Mouse (Mus musculus) left cerebral cortex, adult 9 months (tissue): ENCODE data around the gene Lhx2.

Experiments
- DNase-seq, 2 experiments: peaks; one replicate each; pipeline ENCODE4 v3.0.0; 2022; ENCODE audit warnings: low spot score in 2 of 2

Gene Lhx2

DNA sequence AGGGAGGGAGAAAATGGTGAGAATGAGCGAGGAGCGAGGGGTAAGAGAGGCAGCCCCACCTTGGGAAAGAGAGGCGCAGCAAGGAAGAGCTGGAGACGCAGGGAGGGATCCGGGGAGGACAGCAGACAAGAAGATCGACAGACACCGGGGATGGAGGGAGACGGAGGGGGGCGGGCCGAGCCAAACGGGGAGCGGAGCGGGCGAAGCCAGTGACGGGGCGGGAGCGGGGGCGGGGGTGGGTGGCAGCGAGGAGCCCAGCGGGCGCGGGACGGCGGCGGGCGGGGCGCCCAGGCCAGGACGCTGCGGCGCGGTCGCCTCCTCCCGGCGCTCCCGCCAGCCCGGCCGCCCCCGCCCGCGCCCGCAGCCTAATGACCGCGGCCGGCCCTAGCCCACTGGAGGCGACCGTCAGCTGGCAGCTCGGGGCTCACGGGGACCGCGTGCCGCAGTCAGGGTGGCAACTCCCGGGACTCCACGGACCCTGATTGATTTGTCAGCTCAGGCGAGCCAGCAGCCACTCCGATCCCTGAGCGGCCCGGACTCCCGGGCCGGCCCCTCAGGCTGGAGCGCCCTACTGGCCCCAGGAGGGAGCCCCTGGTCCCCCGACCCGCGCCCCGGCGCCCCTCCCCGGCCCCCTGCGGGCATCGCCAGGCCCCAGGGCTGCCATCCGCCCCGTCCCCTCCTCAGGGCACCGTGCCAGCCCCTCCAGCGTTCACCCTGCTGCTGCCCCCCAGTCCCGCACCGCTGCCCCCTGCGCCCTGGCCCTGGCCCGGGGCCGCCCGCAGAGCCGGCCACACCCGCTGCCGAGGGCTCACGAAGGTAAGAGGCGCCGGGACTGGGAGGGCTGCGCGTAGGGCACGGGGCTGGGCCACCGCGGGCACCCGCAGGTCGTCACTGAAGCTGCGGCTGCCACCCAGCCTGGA lies at the start of gene Lhx2:
Gene Lhx2 (plus strand): TSS at position 292 of the 920 bp plus-strand sequence.
- no peak for DNase-seq

DNA sequence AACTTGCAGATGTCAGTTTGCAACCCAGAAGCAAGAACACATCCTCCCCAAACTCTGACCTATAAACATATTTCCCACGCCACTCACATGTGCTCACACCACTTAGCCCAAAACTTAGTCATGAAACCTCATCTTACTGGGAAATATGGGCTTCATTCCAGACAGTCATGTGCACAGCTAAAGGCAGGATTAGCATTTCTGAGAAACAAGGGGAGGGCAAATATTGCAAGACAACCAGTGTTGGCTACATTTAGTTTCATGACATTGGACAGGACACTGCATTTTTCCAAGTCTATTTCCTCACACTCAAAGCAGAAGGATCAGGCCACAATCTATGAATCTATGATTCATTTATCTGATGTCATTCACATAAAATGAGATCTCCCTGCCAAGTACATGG lies 47.6 kb upstream of the Lhx2 start:
- no peak for DNase-seq

DNA sequence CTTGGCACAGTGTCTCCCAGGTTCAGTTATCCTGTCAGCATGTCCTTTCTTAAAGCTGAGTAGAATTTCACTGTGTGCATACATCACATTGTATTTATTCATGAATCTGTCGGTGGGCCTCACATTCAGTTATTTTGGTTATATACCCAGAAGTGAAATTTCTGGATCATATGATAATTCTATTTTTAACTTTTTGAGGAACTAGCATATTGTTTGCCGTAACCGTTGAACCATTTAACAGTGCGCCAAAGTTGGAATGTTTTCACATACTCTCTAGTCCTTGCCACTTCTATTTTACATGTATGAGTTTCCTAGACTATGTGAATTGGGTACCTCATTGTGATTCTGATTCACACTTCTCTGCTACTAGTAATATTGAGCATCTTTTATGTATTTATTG lies 43.1 kb upstream of the Lhx2 start:
- DNase-seq = no peak

DNA sequence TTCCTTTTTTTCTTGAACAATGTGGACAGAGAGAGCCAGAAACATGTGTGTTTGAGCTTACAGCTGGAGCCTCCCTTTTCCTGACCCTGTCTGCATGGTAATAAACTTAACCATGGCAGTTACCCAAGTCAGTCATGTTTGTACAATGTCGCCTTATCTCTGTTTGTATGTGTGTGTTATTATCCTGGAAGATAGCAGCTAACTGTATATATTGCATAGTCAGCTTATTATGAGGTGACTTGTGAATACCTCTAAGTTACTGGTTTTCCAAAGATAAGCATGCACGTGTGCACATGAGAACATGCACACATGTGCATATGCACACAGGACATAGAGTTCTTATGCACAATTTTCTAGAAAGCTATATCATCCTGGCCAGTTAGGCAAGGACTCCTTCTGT lies 38.1 kb upstream of the Lhx2 start:
- no peak for DNase-seq

DNA sequence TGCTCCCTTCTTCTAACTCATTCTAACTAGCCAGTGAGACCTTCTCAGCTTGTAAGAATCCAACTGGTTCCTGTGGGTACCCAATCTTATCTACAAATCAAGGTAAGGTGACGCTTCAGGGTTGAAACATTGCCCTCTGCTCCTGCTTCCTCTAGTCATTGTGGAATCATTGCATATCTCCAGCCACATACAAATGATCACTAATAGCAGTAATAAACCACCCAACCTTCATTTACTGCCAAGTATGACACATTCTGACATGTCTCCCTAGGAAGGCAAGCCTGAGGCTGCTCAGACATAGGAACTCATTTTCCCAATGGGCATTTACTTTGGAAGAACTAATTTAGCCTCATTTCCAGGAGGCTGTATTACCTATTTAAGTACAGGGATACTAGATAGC lies 33.9 kb upstream of the Lhx2 start:
- DNase-seq = no peak

DNA sequence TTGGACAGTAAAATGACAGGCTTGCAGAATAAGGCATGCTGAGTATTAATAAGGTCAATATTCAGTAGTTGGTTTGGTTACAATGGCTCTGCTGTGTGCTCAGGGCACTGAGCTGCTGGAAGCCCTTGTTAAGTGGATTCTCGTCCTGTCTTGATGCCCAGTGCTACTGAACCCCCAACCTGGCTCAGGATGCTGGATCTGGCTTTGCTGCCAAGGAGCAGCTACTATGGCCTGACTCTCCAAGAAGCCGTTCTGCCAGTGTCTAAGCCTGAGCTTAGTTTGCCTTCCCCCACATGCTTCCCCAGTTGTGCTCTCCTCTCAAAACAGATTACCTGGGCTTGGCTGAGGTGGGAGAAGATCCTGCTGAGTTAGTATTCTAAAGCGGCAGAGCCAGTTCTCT lies 26.2 kb upstream of the Lhx2 start:
- DNase-seq = no peak

DNA sequence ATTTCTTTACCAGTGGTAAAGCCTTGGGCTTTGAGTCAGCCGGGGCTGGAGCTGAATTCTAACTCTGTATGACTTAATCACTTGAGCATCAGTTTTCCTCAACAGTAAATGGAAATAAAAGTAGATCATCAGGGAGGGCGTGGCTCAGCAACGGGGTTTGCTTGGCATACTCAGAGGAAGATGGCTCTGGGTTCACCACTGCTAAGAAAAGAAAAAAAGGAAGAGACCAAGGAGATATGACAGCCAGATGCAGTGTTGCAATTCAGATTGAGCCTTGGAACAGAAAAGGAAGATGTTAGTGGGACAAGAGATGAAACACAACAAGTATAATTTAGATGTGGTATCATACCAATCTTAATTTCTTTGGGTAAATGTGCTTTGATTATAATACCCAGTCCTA lies 25.7 kb upstream of the Lhx2 start:
- no peak for DNase-seq

DNA sequence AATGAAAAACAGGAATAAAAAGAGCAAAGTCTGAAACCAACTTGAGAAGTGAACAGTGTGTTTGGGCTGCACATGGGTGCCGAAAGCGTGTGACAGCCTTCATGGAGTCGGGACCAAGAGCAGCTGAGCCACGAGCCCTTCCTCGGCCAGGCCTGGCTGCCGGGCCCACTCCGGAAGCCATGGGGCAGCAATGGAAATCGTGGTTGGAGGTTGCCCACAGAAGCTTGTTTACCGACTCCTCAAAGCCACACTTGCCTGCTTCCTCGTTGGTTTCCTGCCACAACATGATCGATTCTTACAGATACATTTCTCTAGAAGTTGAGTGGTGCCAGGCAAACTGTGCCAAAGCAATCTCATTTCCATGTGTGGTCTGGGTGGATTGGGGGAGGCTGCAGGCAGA lies 20.0 kb upstream of the Lhx2 start:
- no peak for DNase-seq

DNA sequence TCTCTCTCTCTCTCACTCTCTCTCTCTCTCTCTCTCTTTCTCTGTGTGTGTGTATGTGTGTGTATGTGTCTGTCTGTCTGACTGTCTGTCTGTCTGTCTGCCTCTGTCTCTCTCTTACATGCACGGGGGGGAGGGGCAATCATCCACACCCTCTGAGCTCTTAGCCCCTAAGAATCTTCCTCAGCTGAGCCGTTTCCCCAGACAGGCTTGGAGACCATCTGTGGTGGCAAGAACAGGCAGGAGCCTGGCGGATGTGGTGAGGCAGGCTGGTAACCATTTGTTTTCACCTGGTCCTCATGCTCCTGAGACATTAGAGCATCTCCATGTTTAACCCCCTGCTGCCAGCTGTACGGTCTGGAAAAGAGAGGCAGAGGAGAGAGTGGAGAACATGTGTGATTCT lies 18.2 kb upstream of the Lhx2 start:
- no peak for DNase-seq

DNA sequence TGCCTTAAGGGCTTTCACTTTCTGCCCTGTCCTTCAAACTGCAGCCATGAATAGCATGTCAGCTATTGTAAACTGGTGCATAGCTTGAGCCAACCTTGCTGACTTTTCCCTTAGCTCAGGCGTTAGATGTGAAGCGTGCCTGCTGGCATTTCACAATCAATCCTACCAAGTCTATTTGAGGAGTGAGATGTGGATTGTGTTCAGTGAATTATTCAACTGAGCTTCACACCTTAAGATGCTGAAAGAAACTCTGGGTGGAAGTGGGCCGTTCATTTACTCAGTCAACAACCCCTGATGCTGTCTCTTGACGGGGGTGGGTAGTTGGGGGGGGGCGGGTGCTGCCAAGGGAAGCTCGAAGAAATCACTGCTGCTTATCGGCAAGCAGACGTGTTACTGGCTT lies 15.7 kb upstream of the Lhx2 start:
- no peak for DNase-seq

DNA sequence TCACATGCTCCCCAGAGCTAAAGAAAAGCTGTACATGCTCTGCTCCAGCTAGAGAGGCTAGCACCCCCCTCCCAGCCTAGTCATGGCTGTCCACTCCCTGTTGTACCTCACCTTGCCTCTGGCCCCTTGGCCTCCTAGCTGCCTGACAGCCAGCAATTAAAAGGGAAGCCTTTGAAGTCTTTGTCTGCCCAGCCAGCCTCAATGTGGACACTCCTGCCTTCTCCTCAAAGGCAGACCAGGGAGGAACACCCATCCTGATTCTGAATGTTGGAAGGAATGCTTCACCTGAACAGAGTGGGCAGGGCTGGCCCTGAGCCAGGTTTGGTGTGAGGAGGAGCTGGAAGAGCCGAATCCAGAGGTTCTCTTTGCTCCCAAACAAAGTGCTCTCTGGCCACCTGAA lies 12.4 kb upstream of the Lhx2 start:
- no peak for DNase-seq

DNA sequence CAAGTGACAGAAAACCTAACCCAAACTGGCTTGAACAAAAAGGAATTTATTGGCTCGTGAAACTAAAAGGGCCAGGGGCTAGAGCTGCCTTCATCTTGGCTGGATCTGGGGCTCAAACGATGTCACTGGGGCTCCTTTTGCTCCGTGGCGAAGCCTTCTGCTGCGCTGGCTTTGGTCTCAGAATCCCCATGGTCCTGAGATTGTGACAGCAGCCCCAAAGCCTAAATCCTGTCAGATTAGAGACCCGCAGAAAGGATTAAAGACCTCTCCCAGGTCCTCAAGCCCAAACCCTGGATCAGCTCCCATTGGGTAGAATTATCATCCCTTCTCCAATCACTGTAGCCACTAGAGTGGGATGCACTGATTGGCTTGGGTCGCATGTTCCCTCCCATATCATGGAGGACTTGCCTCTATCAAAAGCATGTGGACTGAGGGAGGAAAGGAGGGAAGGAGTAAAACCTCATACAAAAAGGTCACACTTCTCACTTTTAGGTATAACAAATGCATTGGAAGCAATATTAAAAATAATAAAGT lies 5.4 kb upstream of the Lhx2 start:
- DNase-seq = no peak

DNA sequence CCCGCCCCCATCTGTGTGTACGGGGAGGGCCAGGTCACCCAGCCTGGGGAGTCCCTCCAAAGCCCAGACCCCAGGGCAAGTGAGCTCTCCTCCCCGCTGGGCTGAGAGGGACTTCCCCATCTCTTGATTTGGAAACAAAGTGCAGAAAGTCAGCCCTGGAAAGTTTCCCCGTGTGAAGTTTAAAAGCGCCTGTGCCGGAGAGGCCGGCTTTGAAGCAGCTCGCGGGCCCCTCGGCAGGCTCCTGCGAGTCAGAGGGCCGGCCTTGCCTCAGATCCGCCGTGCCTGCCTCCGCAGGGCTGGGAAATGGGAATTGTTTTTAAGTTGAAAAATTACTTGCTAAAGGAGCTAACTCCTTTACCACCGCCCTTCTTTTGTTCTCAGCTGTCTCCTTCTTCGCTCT lies 2.5 kb upstream of the Lhx2 start:
- no peak for DNase-seq

DNA sequence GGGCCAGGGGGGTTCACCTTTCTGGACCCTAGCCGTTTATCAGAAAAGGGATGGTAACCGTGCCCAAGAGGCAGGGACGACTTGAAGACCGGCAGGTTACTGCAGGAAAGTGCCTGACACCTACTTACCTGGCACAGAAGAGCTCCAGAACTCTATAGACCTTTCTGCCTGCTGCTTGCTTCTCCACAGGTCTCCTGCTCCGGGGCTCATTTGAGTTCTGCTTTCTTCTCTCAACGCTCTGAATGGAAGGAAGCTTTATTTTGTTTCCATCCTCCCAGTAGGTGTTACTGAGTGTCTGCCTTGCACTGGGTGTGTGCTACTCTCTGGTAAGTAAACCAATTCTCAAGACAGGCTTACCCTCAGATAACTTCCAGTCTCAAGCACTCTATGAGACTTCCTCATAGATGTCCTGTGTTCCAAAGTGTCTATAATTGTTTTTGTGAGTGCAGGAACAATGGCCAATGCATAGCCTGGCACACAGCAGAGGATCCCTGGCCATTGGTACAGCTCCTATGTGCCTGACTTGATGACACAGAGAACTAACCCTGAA lies 1.9 kb upstream of the Lhx2 start:
- DNase-seq = no peak

DNA sequence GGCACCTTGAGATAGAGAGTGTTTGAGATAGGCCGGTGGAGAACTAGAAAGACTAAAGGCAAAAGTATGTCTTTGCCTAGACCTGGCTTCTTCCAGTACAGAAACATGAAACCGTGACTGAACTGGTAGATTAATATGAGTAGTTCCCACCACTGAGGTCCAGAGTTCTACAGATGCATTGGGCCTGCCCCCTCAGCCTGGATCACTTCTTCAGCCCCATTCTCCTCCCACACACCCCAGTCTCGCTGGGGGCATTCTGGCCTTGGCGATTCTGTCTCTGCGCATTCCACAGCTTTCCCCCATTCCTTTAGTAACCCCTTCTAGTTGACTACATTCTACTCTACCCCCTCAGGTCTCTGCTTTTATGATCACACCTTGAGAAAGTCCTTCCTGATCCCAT lies 1.4 kb upstream of the Lhx2 start:
- DNase-seq = no peak

DNA sequence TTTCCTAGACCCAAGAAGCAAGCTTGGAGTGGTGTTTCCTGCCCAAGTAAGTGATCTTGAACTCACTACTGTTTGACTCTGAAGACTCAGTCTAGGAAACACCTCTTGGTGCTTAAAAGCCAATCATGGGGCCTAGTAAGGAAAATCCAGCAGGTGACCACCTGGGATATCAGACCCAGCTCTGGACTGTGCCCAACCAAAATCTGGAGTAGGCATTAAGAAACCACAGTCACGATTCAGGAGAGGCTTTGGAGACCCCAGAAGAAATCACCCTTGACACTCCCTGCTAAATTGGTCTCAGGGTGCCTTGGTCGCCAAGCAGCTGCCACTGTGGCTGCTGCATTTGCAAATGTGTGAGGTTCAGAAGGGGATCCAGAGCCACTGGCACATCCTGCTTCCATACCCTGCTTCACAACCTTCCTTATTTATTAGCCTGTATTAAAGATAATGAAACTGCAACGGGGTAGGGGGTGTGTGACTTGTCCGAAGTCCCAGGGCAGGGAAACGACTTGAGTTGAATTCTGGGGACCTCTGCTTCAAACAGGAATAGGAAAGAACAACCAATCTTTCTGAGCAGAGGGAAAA lies 641 bp upstream of the Lhx2 start:
- DNase-seq = no peak

DNA sequence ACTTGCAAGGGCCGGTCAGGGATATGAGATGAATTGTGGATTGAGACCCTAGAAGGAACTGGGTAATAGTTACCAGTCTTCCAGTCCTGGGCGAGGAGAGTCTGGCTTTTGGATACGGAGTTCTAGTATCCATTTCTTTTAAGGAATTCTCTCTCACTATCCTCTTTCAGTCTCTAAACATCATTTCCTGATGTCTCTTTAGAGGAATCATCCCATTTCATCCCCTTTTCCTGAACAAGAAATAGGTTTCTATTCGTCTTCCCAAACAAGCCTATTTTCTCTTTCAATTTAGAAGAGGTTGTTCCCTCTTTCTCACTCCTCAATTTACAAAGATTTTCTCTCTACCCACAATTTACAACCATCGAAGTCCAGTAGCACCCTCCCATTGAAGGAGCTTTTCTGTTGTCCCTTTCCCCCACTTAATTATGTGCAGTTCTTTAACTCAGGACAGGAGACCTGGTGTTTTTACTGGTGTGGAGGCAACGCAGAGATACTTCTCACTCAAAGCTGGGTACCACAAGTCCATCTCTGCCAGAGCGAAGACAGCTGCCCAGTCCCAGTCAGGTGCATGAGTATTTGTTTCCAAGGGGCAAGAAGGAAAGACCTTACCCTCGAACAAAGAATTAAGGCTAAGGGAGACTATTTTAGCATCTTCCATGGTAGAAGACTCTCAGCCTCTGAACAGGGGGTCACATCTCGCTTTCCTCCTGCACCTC lies 987 bp downstream of the Lhx2 start:
- DNase-seq = no peak

DNA sequence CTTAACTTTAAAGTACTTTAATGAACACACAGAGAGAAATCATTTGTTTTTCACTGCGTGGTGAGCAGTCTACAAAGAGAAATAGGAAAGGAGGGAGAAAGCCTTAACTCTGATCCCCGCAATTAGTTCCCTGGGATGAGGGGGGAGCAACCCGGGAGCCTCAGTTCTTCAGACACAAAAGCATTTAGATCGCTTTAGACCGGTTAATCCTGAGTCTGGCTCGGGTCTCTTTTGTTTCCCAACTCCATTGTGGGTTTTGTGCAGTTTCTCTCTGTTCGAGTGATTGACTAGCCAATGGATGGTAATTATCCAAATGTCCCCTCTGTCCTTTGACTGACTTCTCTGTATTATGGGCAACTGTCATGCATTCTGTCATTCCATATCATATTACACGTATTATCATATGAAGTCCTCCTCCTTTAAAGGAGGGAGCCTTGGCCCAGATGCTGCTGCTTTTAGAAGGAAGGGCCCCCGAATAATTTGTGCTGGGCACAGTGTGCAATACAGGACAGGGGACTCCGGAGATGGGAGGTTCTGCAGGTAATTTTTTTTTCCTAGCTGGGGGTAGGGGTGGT lies 1.6 kb downstream of the Lhx2 start:
- no peak for DNase-seq

DNA sequence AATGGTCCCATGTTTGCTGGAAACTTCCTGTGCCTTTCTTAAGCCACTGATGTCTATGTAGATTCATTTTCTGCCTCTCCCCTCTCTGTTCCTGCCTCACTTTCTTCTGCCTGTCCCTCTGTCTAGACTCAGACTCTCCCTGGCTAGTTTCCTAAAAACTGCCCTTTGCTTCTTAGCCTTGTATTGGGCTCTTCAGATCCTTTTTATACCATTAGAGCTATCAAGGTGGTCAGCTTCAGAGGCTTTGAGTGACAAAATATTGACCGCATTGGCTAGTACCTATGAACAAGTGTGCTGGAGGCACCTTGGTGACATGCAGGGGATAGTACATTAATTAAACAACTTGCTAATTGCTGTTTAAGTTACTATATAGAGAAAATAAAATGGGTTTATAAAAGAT lies 4.5 kb downstream of the Lhx2 start:
- DNase-seq = no peak

DNA sequence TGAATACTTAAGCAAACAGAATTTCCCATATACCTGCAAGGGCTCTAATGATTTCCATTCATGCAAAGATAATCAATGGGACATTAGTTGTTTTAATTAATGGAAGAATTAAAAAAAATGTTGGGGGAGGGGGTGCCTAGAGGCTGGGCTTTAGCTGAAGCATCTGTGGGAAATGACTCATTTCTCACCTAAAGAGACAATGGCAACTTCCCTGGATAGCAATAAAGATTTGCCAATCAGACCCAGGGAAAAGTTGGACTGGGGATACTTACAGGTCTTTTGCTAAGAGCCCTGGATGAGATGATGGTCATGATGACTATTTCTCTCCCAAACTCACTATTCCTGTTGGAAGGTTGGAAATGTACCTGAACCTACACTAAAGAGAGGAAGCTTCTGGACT lies 5.6 kb downstream of the Lhx2 start:
- no peak for DNase-seq

DNA sequence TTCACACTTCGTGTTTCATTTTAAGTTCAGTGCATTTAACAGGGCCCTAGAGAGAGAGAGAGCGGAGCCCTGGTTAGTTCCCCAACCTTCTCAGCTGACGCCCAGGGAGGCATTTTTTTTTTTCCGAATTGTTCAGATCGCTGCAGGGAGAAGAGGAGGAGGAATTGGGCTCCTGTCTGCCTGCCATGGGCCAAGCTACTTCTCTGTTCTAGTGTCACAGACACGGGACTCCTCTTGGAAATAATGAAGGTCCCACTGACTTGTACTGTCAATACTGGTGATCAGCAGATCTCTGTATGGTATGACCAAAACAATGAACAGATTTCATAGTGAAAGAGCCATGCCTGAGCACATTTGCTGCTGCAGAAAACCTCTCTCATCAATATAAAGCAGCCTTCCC lies 7.3 kb downstream of the Lhx2 start:
- no peak for DNase-seq
